Mouse (Mus musculus) kidney, adult 2 months (tissue): Measurements from ENCODE around the gene Tnfrsf4.

Source experiments
- CTCF ChIP-seq: fragments of 200-500 bp; conservative IDR thresholded peaks from 2 replicates; pipeline ENCODE4 v1.5.1; 2011; ENCODE audit warnings: low read depth, mild to moderate bottlenecking, control low read depth, low read length, moderate library complexity, mixed read lengths; ENCODE audit not compliant: insufficient read depth, insufficient read length
- POLR2A ChIP-seq: fragments of 200-500 bp; IDR thresholded peaks from one replicate; pipeline ENCODE4 v1.6.1; 2011; ENCODE audit warnings: low read depth, low read length, control low read depth

DNA sequence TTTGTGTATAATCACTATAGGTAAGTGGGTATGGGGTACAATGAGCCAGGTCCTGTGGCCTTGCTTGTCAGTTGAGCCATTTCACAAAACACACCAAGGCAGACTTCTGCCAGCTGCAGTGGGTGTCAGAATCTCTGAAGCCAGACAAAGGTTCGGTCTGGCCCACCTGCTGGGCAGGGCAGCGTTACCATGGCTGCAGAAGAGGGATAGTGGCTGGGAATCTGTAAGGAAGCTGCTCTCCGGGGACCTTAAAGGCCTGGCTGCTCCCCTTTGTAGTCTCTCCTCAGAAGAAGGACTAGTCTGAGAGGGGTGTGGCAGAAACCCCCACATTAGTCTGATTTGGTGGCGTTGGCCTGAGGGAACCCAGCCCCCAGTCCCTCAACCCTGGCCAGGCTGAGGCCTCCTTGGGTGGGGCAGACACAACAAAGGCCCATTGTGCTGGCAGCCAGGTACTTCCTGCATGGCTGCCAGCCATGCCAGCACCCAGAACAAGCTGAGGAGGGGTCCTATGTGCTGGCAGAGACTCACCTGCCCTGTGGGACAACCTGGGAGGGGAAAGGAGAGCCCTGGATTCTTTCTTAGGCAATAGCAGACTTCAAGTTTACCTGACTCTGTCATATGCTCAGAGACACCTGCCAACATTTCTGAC lies 50.3 kb downstream of the Tnfrsf4 start:
- no peak for TF ChIP-seq CTCF
- TF ChIP-seq POLR2A, result no peak
